26 mouse cellular contexts compared by ENCODE assay signal in genomic region chr1:85936265-85936664, GRCm38 (mm10). TPM values are rescaled to one million over a fixed set of nuclear protein-coding genes. Genes with fewer than 3 reads are reported as not detected.
A peak's percentile ranks its signal among the peaks of the same experiment; 100 is the strongest.
DNase-seq lines count a peak whose midpoint lies in the region; ATAC-seq and TF ChIP-seq lines count a peak whose summit lies in the region.
"Had no signal": no experiment of that assay in that cellular context is flagged by ENCODE, and none has a peak within 500 bp of the region (broad histone marks: within the 10 kb centered on the region; RNA-seq: fewer than 3 reads in every experiment).

No protein-coding gene starts in this region.

- H3K36me3 ChIP-seq in hindbrain, embryonic 10.5 days, result no peaks in the 10 kb centered on the region
- no peaks in the 10 kb centered on the region for H3K36me3 ChIP-seq in hindbrain, embryonic 14.5 days (replicated peaks; ENCODE audit: control insufficient read depth, insufficient read depth)
- H3K36me3 ChIP-seq in lung, postnatal 0 days (ENCODE audit: insufficient read depth, low read length), result no peaks in the 10 kb centered on the region
- no peaks in the 10 kb centered on the region for H3K36me3 ChIP-seq in neural tube, embryonic 15.5 days
- H3K36me3 ChIP-seq: embryonic facial prominence, embryonic 13.5 days; heart, embryonic 15.5 days; hindbrain, embryonic 13.5 days; limb, embryonic 12.5 days; liver, embryonic 15.5 days; midbrain, embryonic 12.5 days; stomach, embryonic 15.5 days had no signal

- peaks cover 39% of the 10 kb centered on the region for H3K4me1 ChIP-seq in hindbrain, embryonic 10.5 days (replicated peaks)
- peaks cover 22% of the 10 kb centered on the region for H3K4me1 ChIP-seq in hindbrain, embryonic 14.5 days (replicated peaks; ENCODE audit: control insufficient read depth, insufficient read depth, low read length)
- no peaks in the 10 kb centered on the region for H3K4me1 ChIP-seq in lung, postnatal 0 days (ENCODE audit: insufficient read depth, low read depth, low read length)
- H3K4me1 ChIP-seq in neural tube, embryonic 15.5 days, result peaks cover 33% of the 10 kb centered on the region

- no peak for TF ChIP-seq CTCF in lung, postnatal 0 days (IDR thresholded peaks at IDR 0.05)

- no peaks in the 10 kb centered on the region for H3K9me3 ChIP-seq in hindbrain, embryonic 10.5 days
- H3K9me3 ChIP-seq in hindbrain, embryonic 14.5 days (ENCODE audit: control insufficient read depth, low read length), result no peaks in the 10 kb centered on the region
- no peaks in the 10 kb centered on the region for H3K9me3 ChIP-seq in lung, postnatal 0 days (ENCODE audit: low read length)
- no peaks in the 10 kb centered on the region for H3K9me3 ChIP-seq in neural tube, embryonic 15.5 days (replicated peaks)
- H3K9me3 ChIP-seq: embryonic facial prominence, embryonic 13.5 days; heart, embryonic 15.5 days; hindbrain, embryonic 13.5 days; limb, embryonic 12.5 days; liver, embryonic 15.5 days; megakaryocyte, embryonic 14.5 days; midbrain, embryonic 12.5 days; stomach, embryonic 15.5 days had no signal

- no peak overlapping the region for H3K4me2 ChIP-seq in hindbrain, embryonic 14.5 days (replicated peaks)
- H3K4me2 ChIP-seq in lung, postnatal 0 days (replicated peaks; ENCODE audit: low read depth, low read length), result no peak overlapping the region
- no peak overlapping the region for H3K4me2 ChIP-seq in neural tube, embryonic 15.5 days
- H3K4me2 ChIP-seq: embryonic facial prominence, embryonic 13.5 days; heart, embryonic 15.5 days; hindbrain, embryonic 13.5 days; limb, embryonic 12.5 days; liver, embryonic 15.5 days; midbrain, embryonic 12.5 days; stomach, embryonic 15.5 days had no signal

- H3K27ac ChIP-seq in hindbrain, embryonic 10.5 days, result peak overlapping the region; percentile 35; the same call in 1 of the 2 replicates
- no peak overlapping the region for H3K27ac ChIP-seq in hindbrain, embryonic 14.5 days
- no peak overlapping the region for H3K27ac ChIP-seq in lung, postnatal 0 days (ENCODE audit: low read length)
- H3K27ac ChIP-seq in neural tube, embryonic 15.5 days (replicated peaks), result 0 out of 2 replicates have a peak overlapping the region, but pooled peaks have one; percentile 23
- H3K27ac ChIP-seq: embryonic facial prominence, embryonic 13.5 days; heart, embryonic 15.5 days; hindbrain, embryonic 13.5 days; layer of hippocampus, adult 2 months; left cerebral cortex, adult 2 months; limb, embryonic 12.5 days; liver, embryonic 15.5 days; midbrain, embryonic 12.5 days; stomach, embryonic 15.5 days had no signal

- no peak for ATAC-seq in hindbrain, embryonic 14.5 days (ENCODE audit: low FRiP score)
- no peak for ATAC-seq in lung, postnatal 0 days
- ATAC-seq in neural tube, embryonic 15.5 days (ENCODE audit: low FRiP score), result no peak
- ATAC-seq: forebrain, postnatal 0 days; intestine, postnatal 0 days; Patski had no signal

- DNase-seq in cerebellum, postnatal 10 days, result peak; percentile 51 to 56
- DNase-seq in cerebellum, adult 11-12 months, result no peak
- DNase-seq in hindbrain, embryonic 10.5 days (ENCODE audit: low spot score), result no peak
- no peak for DNase-seq in hindbrain, embryonic 14.5 days (ENCODE audit: low spot score)
- peak; percentile 7 to 9 for DNase-seq in lung, adult 18-20 months
- no peak for DNase-seq in lung, postnatal 0 days (ENCODE audit: low spot score)
- no peak for DNase-seq in neural tube, embryonic 10.5 days (ENCODE audit: extremely low spot score, low spot score)
- DNase-seq: adrenal gland, postnatal 10 days; forebrain, postnatal 0 days; lung, postnatal 14 days; right cerebral cortex, postnatal 25 days had no signal

- H3K27me3 ChIP-seq in hindbrain, embryonic 10.5 days (ENCODE audit: insufficient read depth, poor library complexity, severe bottlenecking), result 0 out of 2 replicates have a peak, but pooled peaks cover 9% of the 10 kb centered on the region
- H3K27me3 ChIP-seq in hindbrain, embryonic 14.5 days (ENCODE audit: control insufficient read depth, insufficient read depth, low read length), result no peaks in the 10 kb centered on the region
- no peaks in the 10 kb centered on the region for H3K27me3 ChIP-seq in lung, postnatal 0 days (replicated peaks; ENCODE audit: insufficient read depth, low read length)
- H3K27me3 ChIP-seq in neural tube, embryonic 15.5 days (replicated peaks), result no peaks in the 10 kb centered on the region
- H3K27me3 ChIP-seq: embryonic facial prominence, embryonic 13.5 days; heart, embryonic 15.5 days; hindbrain, embryonic 13.5 days; limb, embryonic 12.5 days; liver, embryonic 15.5 days; stomach, embryonic 15.5 days had no signal

- no peak overlapping the region for H3K9ac ChIP-seq in hindbrain, embryonic 14.5 days
- no peak overlapping the region for H3K9ac ChIP-seq in lung, postnatal 0 days (replicated peaks; ENCODE audit: low read depth)
- no peak overlapping the region for H3K9ac ChIP-seq in neural tube, embryonic 15.5 days (replicated peaks)
- H3K9ac ChIP-seq: embryonic facial prominence, embryonic 13.5 days; forebrain, postnatal 0 days; heart, embryonic 15.5 days; hindbrain, embryonic 13.5 days; limb, embryonic 12.5 days; liver, embryonic 15.5 days; midbrain, embryonic 12.5 days; stomach, embryonic 15.5 days had no signal

- no peak for TF ChIP-seq EP300 in lung, postnatal 0 days (IDR thresholded peaks at IDR 0.05)

- H3K4me3 ChIP-seq in hindbrain, embryonic 10.5 days, result no peak overlapping the region
- H3K4me3 ChIP-seq in hindbrain, embryonic 14.5 days (replicated peaks; ENCODE audit: low read length), result no peak overlapping the region
- H3K4me3 ChIP-seq in lung, postnatal 0 days (ENCODE audit: low read depth, low read length), result no peak overlapping the region
- H3K4me3 ChIP-seq in neural tube, embryonic 15.5 days (replicated peaks), result no peak overlapping the region
- H3K4me3 ChIP-seq: embryonic facial prominence, embryonic 13.5 days; heart, embryonic 15.5 days; hindbrain, embryonic 13.5 days; layer of hippocampus, adult 2 months; left cerebral cortex, adult 2 months; limb, embryonic 12.5 days; liver, embryonic 15.5 days; megakaryocyte, embryonic 14.5 days; midbrain, embryonic 12.5 days; stomach, embryonic 15.5 days had no signal

- WGBS in hindbrain, embryonic 10.5 days, result 85% methylated on average over 6 of the region's 6 CpGs
- 74% methylated on average over 6 of the region's 6 CpGs for WGBS in hindbrain, embryonic 14.5 days
- 52% methylated on average over 6 of the region's 6 CpGs for WGBS in lung, postnatal 0 days
- 55% methylated on average over 6 of the region's 6 CpGs for WGBS in neural tube, embryonic 15.5 days

RNA-seq across cellular contexts. Expression of gene 4933407L21Rik, which starts 8.0 kb away (rescaled TPM):
- polyA plus RNA-seq in hindbrain, embryonic 10.5 days (2016; fragmentation: Nextera tagmentation; extraction: Ambion mirVana), result 0.43 and 0.51 TPM in 2 replicates
- 4.8 and 7.5 TPM in 2 replicates for polyA plus RNA-seq in hindbrain, embryonic 14.5 days (2014; fragmentation: Nextera tagmentation; extraction: Ambion mirVana)
- 0.11 and 0.30 TPM in 2 replicates for polyA plus RNA-seq in lung, postnatal 0 days (2015; fragmentation: Nextera tagmentation; extraction: Ambion mirVana)
- 6.7 and 6.8 TPM in 2 replicates for polyA plus RNA-seq in neural tube, embryonic 15.5 days (2015; fragmentation: Nextera tagmentation; extraction: Ambion mirVana)
- polyA plus RNA-seq: limb, embryonic 12.5 days; liver, adult 2 months; liver, embryonic 15.5 days had no signal

RNA-seq across cellular contexts. Expression of gene Gpr55, which starts 24.5 kb away (rescaled TPM):
- not detected in 2 replicates for polyA plus RNA-seq in hindbrain, embryonic 10.5 days (2016; fragmentation: Nextera tagmentation; extraction: Ambion mirVana)
- polyA plus RNA-seq in hindbrain, embryonic 14.5 days (2014; fragmentation: Nextera tagmentation; extraction: Ambion mirVana), result 0.09 and 0.13 TPM in 2 replicates
- 0.14 and 0.26 TPM in 2 replicates for polyA plus RNA-seq in lung, postnatal 0 days (2015; fragmentation: Nextera tagmentation; extraction: Ambion mirVana)
- 0.10 and 0.19 TPM in 2 replicates for polyA plus RNA-seq in neural tube, embryonic 15.5 days (2015; fragmentation: Nextera tagmentation; extraction: Ambion mirVana)
- polyA plus RNA-seq: forebrain, embryonic 11.5 days; limb, embryonic 12.5 days; Patski had no signal

RNA-seq across cellular contexts. Expression of gene Itm2c, which starts 42.2 kb away (rescaled TPM):
- polyA plus RNA-seq in hindbrain, embryonic 10.5 days (2016; fragmentation: Nextera tagmentation; extraction: Ambion mirVana), result 146 and 151 TPM in 2 replicates
- polyA plus RNA-seq in hindbrain, embryonic 14.5 days (2014; fragmentation: Nextera tagmentation; extraction: Ambion mirVana), result 124 and 127 TPM in 2 replicates
- polyA plus RNA-seq in lung, postnatal 0 days (2015; fragmentation: Nextera tagmentation; extraction: Ambion mirVana), result 221 and 244 TPM in 2 replicates
- polyA plus RNA-seq in neural tube, embryonic 15.5 days (2015; fragmentation: Nextera tagmentation; extraction: Ambion mirVana), result 185 and 211 TPM in 2 replicates

Comparison
In these comparisons a context has a peak if more than half of its experiments do, and no peak if none do; other contexts are left out.
1. DNase-seq: peak in cerebellum, postnatal 10 days (2 of 2) and lung, adult 18-20 months (2 of 2); none in cerebellum, adult 11-12 months (single experiment), hindbrain, embryonic 10.5 days (single experiment), hindbrain, embryonic 14.5 days (single experiment), lung, postnatal 0 days (single experiment) and neural tube, embryonic 10.5 days (single experiment).
2. H3K27ac ChIP-seq: peak in hindbrain, embryonic 10.5 days (single experiment) and neural tube, embryonic 15.5 days (single experiment); none in hindbrain, embryonic 14.5 days (single experiment) and lung, postnatal 0 days (single experiment).